Mouse (Mus musculus) forebrain, embryonic 16.5 days (tissue): ENCODE data around the gene Gm20388. TPM values are rescaled to one million over a fixed set of nuclear protein-coding genes. Genes with fewer than 3 reads are reported as not detected.

Experiments used
- ATAC-seq: fragments of 200-750 bp; cut with Nextera tagmentation; 2 replicates; pipeline ENCODE4 v1.8.0; 2017; ENCODE audit warnings: mild to moderate bottlenecking, moderate library complexity
- H3K27ac ChIP-seq: fragments of 300-500 bp; sonication (generic); 2 replicates; pipeline ENCODE4 v1.5.1; 2014; ENCODE audit warnings: low read length, control low read depth
- H3K27me3 ChIP-seq: fragments of 300-500 bp; sonication (generic); replicated peaks from 2 replicates; pipeline ENCODE4 v1.6.1; 2014; ENCODE audit warnings: low read length; ENCODE audit not compliant: control insufficient read depth, insufficient read depth
- H3K36me3 ChIP-seq: fragments of 300-500 bp; sonication (generic); 2 replicates; pipeline ENCODE4 v1.6.1; 2014; ENCODE audit not compliant: control insufficient read depth, insufficient read depth
- H3K4me1 ChIP-seq: fragments of 300-500 bp; sonication (generic); replicated peaks from 2 replicates; pipeline ENCODE4 v1.6.1; 2014; ENCODE audit warnings: low read length; ENCODE audit not compliant: control insufficient read depth, insufficient read depth
- H3K4me2 ChIP-seq: fragments of 300-500 bp; sonication (generic); 2 replicates; pipeline ENCODE4 v1.6.1; 2014; ENCODE audit warnings: mild to moderate bottlenecking, low read length, control low read depth
- H3K4me3 ChIP-seq: fragments of 300-500 bp; sonication (generic); replicated peaks from 2 replicates; pipeline ENCODE4 v1.5.1; 2014; ENCODE audit warnings: mild to moderate bottlenecking, low read length, control low read depth
- H3K9ac ChIP-seq: fragments of 300-500 bp; sonication (generic); replicated peaks from 2 replicates; pipeline ENCODE4 v1.6.1; 2014; ENCODE audit warnings: low read depth, low read length, control low read depth
- H3K9me3 ChIP-seq: fragments of 300-500 bp; sonication (generic); 2 replicates; pipeline ENCODE4 v1.6.1; 2016; ENCODE audit warnings: low read length; ENCODE audit not compliant: control insufficient read depth
- WGBS: fragments of 180-500 bp; shearing (Covaris S2); extraction: QIAGEN DNeasy Blood & Tissue Kit; methylation state at CpG from one replicate; pipeline ENCODE4 v1.1.7; 2014; 5-methylcytosine and 5-hydroxymethylcytosine counted together
- polyA plus RNA-seq: library from polyadenylated mRNA; unstranded; fragments of >200 nt; fragmentation: Nextera tagmentation; extraction: Ambion mirVana; gene quantifications from 2 replicates; pipeline ENCODE4 v1.2.1, GENCODE M21; 2015

The Gm20388 gene
- polyA plus RNA-seq, 1 experiment from 2014 or later: 4.7 TPM

DNA sequence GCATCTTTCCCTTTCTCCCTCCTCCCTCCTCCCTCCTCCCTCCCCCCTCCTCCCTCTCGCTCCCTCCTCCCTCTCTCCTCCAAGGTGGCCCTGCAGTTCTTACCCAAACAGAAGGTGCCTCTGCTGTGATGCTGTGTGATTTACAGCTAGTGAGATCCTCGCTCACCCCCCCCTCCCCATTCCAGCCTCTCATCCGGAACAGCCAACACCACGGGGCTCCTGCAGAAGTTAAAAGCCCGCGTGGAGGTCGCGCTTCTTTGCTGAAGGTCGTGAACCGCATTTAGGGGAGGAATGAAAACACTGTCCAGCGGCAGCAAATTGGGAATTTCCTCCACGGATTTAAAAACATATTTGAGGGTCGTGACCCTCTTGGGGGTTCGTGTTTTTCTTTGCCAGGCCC lies 937.1 kb downstream of the Gm20388 start:
- no peak overlapping the region for H3K4me2 ChIP-seq

DNA sequence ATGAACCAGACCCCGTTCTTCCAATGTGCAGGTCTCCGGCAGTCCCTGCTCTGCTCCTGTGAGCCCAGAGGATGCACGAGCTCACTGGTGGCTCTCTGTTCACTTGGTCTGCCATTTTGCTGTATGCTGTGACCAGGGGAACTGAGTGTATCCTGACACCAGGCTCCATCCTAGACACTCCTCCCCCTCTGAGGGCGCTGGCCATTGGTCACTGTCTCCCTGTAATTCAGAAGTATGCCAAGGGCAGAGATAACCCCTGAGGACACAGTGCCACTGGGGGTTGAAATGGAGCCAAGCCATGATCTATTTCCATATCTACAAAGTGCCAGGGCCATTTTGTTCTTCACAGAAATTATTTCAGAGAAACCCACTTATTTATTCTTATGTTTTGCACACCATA lies 937.8 kb downstream of the Gm20388 start:
- no peaks in the 10 kb centered on the region for H3K4me1 ChIP-seq
- no peaks in the 10 kb centered on the region for H3K9me3 ChIP-seq
- H3K27me3 ChIP-seq: 0 out of 2 replicates have a peak, but pooled peaks cover 9% of the 10 kb centered on the region
- no peaks in the 10 kb centered on the region for H3K36me3 ChIP-seq
- no peak overlapping the region for H3K9ac ChIP-seq
- no peak overlapping the region for H3K27ac ChIP-seq
- H3K4me3 ChIP-seq: no peak overlapping the region
- 77% methylated on average over 4 of the region's 4 CpGs for WGBS
- ATAC-seq: no peak
- H3K4me2 ChIP-seq: no peak overlapping the region

More for the DNA sequence above, 937.1 kb downstream of the Gm20388 start:
- WGBS: 10% methylated on average over 13 of the region's 14 CpGs
- 0 out of 2 replicates have a peak, but pooled peaks cover 9% of the 10 kb centered on the region for H3K27me3 ChIP-seq
- no peaks in the 10 kb centered on the region for H3K36me3 ChIP-seq
- no peak for ATAC-seq
- H3K4me3 ChIP-seq: no peak overlapping the region
- no peaks in the 10 kb centered on the region for H3K9me3 ChIP-seq
- H3K27ac ChIP-seq: no peak overlapping the region
- no peak overlapping the region for H3K9ac ChIP-seq
- H3K4me1 ChIP-seq: no peaks in the 10 kb centered on the region

DNA sequence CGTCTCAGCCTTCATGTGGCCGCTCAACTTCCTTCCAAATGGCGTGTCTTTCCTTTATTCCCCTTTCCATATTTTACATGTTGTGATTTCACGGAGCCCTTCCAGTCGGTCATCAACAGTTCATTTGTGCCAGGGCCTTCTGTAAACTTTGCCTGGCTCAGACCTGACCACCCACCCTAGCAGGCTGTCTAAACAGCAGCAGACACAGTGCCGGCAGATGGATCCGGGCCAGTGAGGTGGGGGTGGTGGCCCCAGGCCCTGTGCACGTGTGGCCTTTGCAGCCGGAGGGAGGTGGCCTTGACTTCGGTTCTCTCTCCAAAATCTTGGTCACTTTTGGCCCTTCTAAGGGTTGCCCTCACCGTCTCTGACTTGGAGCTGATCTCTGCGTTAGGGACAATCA lies 940.8 kb downstream of the Gm20388 start:
- no peaks in the 10 kb centered on the region for H3K36me3 ChIP-seq
- no peak overlapping the region for H3K27ac ChIP-seq
- ATAC-seq: no peak
- H3K4me2 ChIP-seq: no peak overlapping the region
- 0 out of 2 replicates have a peak, but pooled peaks cover 2% of the 10 kb centered on the region for H3K9me3 ChIP-seq
- H3K4me3 ChIP-seq: no peak overlapping the region
- H3K9ac ChIP-seq: no peak overlapping the region
- WGBS: 87% methylated on average over 12 of the region's 12 CpGs
- no peaks in the 10 kb centered on the region for H3K4me1 ChIP-seq
- 0 out of 2 replicates have a peak, but pooled peaks cover 3% of the 10 kb centered on the region for H3K27me3 ChIP-seq

DNA sequence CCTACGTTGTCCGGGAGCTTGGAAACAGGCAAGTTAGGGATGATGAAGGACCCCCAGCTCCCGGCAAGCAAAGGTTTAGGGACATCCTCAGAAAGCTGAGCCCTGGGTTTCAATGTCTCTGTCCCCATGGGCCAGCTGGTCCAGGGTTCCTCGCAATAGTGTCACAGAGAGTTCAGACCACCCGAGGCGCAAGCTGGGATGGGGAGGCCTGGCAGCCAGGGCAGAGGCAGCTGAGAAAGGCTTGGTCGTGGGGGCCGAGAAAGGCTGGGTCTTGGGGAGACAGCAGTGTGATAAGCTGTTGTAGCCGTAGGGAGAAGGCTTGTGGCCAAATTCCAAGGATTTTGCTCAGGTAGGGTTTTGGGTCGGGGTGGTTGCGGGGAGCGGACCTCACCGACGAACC lies 949.2 kb downstream of the Gm20388 start:
- Histone ChIP-seq H3K4me1 (no peaks in the 10 kb centered on the region), H3K9me3 (no peaks in the 10 kb centered on the region), H3K27ac (no peak overlapping the region), H3K9ac (no peak overlapping the region), H3K36me3 (no peaks in the 10 kb centered on the region), H3K27me3 (no peaks in the 10 kb centered on the region), H3K4me3 (no peak overlapping the region), H3K4me2 (no peak overlapping the region)
- WGBS: 85% methylated on average over 14 of the region's 14 CpGs
- no peak for ATAC-seq

DNA sequence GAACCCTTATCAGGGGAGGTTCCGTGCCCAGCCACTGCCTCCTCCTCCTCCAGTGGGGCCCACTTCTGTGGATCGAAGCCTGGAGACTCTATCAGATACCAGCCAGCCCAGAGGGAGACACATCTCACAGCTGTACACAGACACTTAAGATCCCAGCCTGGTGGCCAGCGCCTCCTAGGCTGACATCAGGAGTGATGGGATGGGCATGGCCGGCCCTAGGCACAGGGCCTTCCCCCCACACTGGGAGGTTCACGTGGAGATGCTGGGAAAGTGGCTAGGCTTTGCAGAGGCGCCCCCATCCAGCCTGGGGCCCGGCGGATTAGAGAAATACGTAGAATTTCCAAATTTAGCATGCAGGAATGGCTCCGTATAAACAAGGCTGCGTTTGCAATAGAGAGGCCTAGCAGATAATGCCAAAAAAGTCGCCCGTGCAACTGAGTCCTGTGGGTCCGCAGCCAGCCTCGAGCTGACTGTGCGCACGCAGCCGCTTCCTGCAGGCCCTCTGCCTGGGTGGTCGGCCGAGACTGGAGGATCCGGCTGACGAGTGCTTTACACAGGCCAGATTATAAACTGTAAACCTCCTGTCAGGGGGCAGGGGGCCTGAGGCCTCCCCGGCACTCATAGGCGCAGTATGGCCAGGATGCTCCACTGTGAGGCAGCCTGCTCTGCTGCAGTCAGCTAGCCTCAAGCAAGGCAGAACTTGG lies 949.9 kb downstream of the Gm20388 start:
- Histone ChIP-seq H3K9ac (no peak overlapping the region), H3K27me3 (no peaks in the 10 kb centered on the region), H3K4me3 (no peak overlapping the region), H3K4me2 (no peak overlapping the region), H3K4me1 (no peaks in the 10 kb centered on the region), H3K9me3 (no peaks in the 10 kb centered on the region), H3K27ac (no peak overlapping the region), H3K36me3 (no peaks in the 10 kb centered on the region)
- no peak for ATAC-seq
- WGBS: 56% methylated on average over 24 of the region's 24 CpGs

DNA sequence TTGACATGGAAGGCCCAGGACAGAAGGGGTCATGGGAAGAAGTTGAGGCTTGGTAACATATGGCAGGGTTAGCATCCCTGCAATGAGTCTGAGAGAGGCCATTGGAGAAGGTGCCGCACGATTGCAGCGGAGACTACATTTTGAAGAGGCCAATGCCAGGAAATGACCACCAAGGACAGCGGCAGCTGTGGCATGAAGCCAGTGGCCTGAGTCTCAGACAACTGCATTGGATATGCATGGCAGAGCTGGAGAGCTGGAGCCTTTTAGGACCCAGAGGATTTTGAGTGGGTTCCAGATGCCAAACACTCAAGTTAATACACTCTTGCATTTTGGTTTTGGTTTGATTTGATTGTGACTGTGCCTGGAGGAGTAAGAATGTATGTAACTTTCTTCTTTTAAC lies 953.0 kb downstream of the Gm20388 start:
- 93% methylated on average over 4 of the region's 4 CpGs for WGBS

DNA sequence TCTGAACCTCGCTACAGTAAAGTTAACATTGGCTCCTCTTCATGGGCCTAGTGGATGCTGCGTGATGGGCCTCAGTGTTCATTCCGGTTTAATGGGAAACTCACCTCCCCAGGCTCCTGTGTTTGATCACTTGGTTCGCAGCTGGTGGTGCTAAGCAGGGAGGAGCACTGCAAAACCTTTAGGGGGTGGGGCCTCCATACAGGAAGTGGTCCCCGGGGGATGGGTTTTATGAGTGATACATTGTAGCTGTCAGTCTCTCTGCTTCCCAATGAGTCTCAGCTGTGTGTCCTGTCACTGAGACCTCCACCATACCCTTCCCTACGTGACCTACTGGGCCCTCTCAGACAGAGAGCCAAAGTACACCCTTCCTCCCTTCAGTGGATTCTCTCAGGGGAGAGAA lies 956.7 kb downstream of the Gm20388 start:
- H3K4me2 ChIP-seq: no peak overlapping the region
- no peak overlapping the region for H3K27ac ChIP-seq
- WGBS: 87% methylated on average over 6 of the region's 6 CpGs
- no peaks in the 10 kb centered on the region for H3K4me1 ChIP-seq
- H3K27me3 ChIP-seq: no peaks in the 10 kb centered on the region
- no peak overlapping the region for H3K4me3 ChIP-seq
- ATAC-seq: no peak
- no peaks in the 10 kb centered on the region for H3K36me3 ChIP-seq
- no peak overlapping the region for H3K9ac ChIP-seq
- H3K9me3 ChIP-seq: no peaks in the 10 kb centered on the region

More for the DNA sequence above, 953.0 kb downstream of the Gm20388 start:
- Histone ChIP-seq H3K9ac (no peak overlapping the region), H3K4me2 (no peak overlapping the region), H3K27me3 (no peaks in the 10 kb centered on the region), H3K4me3 (no peak overlapping the region), H3K36me3 (no peaks in the 10 kb centered on the region), H3K4me1 (no peaks in the 10 kb centered on the region), H3K27ac (no peak overlapping the region), H3K9me3 (no peaks in the 10 kb centered on the region)
- no peak for ATAC-seq

DNA sequence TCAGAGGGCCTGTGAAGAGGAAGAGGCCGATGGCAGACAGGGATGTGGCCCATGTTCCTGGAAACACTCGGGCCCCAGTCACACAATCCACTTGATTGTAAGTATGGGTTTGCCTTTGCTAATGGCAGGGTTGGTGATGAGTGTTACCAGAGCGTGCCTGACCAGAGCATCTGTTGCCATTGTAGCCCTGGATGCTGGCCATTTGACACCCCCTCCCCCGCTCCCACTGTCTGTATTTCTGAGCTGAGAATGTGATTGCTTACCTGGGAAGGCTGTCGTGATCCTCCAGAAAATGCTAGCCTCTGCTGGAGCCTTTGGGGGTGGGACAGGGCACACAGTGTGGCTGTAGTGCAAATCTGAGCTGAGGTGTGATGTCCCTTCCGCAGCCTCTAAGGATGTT lies 962.0 kb downstream of the Gm20388 start:
- no peaks in the 10 kb centered on the region for H3K27me3 ChIP-seq
- 81% methylated on average over 6 of the region's 6 CpGs for WGBS

DNA sequence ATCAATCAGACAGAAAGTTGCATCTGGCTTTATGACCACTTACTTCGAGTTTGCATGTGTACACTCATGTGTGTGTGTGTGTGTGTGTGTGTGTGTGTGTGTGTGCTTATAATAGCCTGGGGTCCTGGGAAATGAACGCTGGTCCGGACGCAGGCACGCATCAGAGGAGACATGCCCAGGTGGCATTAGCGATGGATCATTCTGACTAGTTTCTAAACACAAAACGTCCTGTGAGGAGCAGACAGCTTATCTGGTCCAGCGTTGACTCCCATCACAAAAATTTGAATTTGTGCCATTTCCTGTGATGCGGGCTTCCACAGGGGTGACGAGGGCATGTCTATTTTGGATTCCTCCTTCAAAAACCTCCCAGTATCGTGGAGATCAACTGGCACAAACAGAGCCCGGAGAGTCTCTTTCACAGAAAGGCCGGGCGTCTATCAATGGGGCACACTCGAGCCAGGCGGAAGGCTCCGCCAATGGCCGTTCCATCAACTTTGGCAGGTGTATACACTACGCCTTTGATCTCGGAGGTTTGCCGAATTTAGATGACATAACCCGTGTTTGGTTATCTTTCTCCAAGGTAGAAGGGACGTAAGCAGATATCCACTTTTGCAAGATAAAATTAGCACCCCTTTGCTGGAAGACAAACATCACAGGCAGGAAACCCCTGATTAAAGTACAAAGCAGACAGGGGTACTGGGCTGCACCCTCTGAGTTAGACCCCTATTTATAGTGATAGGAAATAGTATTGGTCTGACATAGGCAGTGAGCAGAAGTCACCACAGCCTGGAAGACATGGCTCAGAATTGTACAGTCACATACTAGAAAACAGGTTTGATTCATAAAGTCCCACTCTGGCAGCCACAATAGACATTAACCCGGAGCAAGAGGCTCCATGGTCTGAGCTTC lies 965.6 kb downstream of the Gm20388 start:
- peaks cover 2% of the 10 kb centered on the region; the same call in 1 of the 2 replicates for H3K27me3 ChIP-seq
- 81% methylated on average over 24 of the region's 24 CpGs for WGBS
- H3K4me2 ChIP-seq: no peak overlapping the region
- no peaks in the 10 kb centered on the region for H3K4me1 ChIP-seq
- no peak for ATAC-seq
- H3K4me3 ChIP-seq: no peak overlapping the region
- H3K36me3 ChIP-seq: no peaks in the 10 kb centered on the region
- H3K27ac ChIP-seq: no peak overlapping the region
- H3K9ac ChIP-seq: no peak overlapping the region
- H3K9me3 ChIP-seq: no peaks in the 10 kb centered on the region

More for the DNA sequence above, 962.0 kb downstream of the Gm20388 start:
- Histone ChIP-seq H3K9ac (no peak overlapping the region), H3K9me3 (no peaks in the 10 kb centered on the region), H3K4me1 (no peaks in the 10 kb centered on the region), H3K27ac (no peak overlapping the region), H3K4me2 (no peak overlapping the region), H3K36me3 (no peaks in the 10 kb centered on the region), H3K4me3 (no peak overlapping the region)
- ATAC-seq: no peak
